ENCODE assay signal across 11 mouse cellular contexts in genomic region chr7:135723672-135724341, GRCm38 (mm10). TPM values are rescaled to one million over a fixed set of nuclear protein-coding genes. Genes with fewer than 3 reads are reported as not detected.
DNase-seq lines count a peak whose midpoint lies in the region; ATAC-seq and TF ChIP-seq lines count a peak whose summit lies in the region.
"Had no signal": no experiment of that assay in that cellular context is flagged by ENCODE, and none has a peak within 500 bp of the region (broad histone marks: within the 10 kb centered on the region; RNA-seq: fewer than 3 reads in every experiment).

No protein-coding gene starts in this region.

- 80% methylated on average over 6 of the region's 6 CpGs for WGBS in forebrain, embryonic 10.5 days
- WGBS in forebrain, embryonic 12.5 days, result 74% methylated on average over 6 of the region's 6 CpGs
- WGBS in kidney, embryonic 16.5 days, result 36% methylated on average over 6 of the region's 6 CpGs
- WGBS in liver, embryonic 15.5 days (ENCODE audit: insufficient replicate concordance), result 57% methylated on average over 6 of the region's 6 CpGs

- 0 out of 2 replicates have a peak overlapping the region, but pooled peaks have one; percentile 15 for H3K27ac ChIP-seq in forebrain, embryonic 10.5 days
- H3K27ac ChIP-seq in forebrain, embryonic 12.5 days, result no peak overlapping the region
- H3K27ac ChIP-seq in kidney, embryonic 16.5 days (ENCODE audit: low read length), result peak overlapping the region; percentile 35
- H3K27ac ChIP-seq in liver, embryonic 15.5 days (replicated peaks), result peak overlapping the region; percentile 100
- H3K27ac ChIP-seq: limb, embryonic 12.5 days had no signal

- H3K9ac ChIP-seq in forebrain, embryonic 12.5 days, result no peak overlapping the region
- H3K9ac ChIP-seq in kidney, embryonic 16.5 days (replicated peaks; ENCODE audit: low read length), result no peak overlapping the region
- H3K9ac ChIP-seq in liver, embryonic 15.5 days, result peak overlapping the region; percentile 31
- H3K9ac ChIP-seq: limb, embryonic 12.5 days had no signal

- no peak for TF ChIP-seq CTCF in brain, embryonic 14.5 days (IDR thresholded peaks at IDR 0.05; ENCODE audit: borderline replicate concordance, extremely low read depth, insufficient read depth, insufficient read length)

- H3K4me3 ChIP-seq in forebrain, embryonic 10.5 days, result no peak overlapping the region
- no peak overlapping the region for H3K4me3 ChIP-seq in forebrain, embryonic 12.5 days (replicated peaks)
- no peak overlapping the region for H3K4me3 ChIP-seq in kidney, embryonic 16.5 days (ENCODE audit: low read length)
- 0 out of 2 replicates have a peak overlapping the region, but pooled peaks have one; percentile 55 for H3K4me3 ChIP-seq in liver, embryonic 15.5 days (replicated peaks)
- H3K4me3 ChIP-seq: limb, embryonic 12.5 days had no signal

- H3K4me1 ChIP-seq in forebrain, embryonic 10.5 days, result no peaks in the 10 kb centered on the region
- H3K4me1 ChIP-seq in forebrain, embryonic 12.5 days, result no peaks in the 10 kb centered on the region
- no peaks in the 10 kb centered on the region for H3K4me1 ChIP-seq in kidney, embryonic 16.5 days (ENCODE audit: insufficient read depth, low read length)
- peaks cover 49% of the 10 kb centered on the region for H3K4me1 ChIP-seq in liver, embryonic 15.5 days (replicated peaks)
- H3K4me1 ChIP-seq: limb, embryonic 12.5 days had no signal

- ATAC-seq in forebrain, embryonic 12.5 days (ENCODE audit: low FRiP score), result no peak
- 0 out of 2 replicates have a peak, but pooled peaks have one; percentile 39 for ATAC-seq in kidney, embryonic 16.5 days (ENCODE audit: low FRiP score, low TSS enrichment)
- no peak for ATAC-seq in liver, embryonic 15.5 days (ENCODE audit: insufficient read depth)
- ATAC-seq in monocyte, adult 5-6 weeks (replicated peaks; ENCODE audit: insufficient number of reproducible peaks, low FRiP score, low TSS enrichment, poor library complexity, severe bottlenecking), result no peak

- DNase-seq in forebrain, embryonic 10.5 days (ENCODE audit: extremely low spot score, low spot score), result no peak
- no peak for DNase-seq in kidney, adult 8-10 months
- peak; percentile 18 for DNase-seq in brain, embryonic 14.5 days (ENCODE audit: low read depth)
- DNase-seq in spleen, postnatal 4 days (ENCODE audit: low spot score in 2 of 2), result no peak
- DNase-seq: cerebellum, postnatal 36 days; thymus, adult 2 months had no signal

- H3K9me3 ChIP-seq in forebrain, embryonic 10.5 days, result no peaks in the 10 kb centered on the region
- no peaks in the 10 kb centered on the region for H3K9me3 ChIP-seq in forebrain, embryonic 12.5 days
- H3K9me3 ChIP-seq in kidney, embryonic 16.5 days (ENCODE audit: low read length), result no peaks in the 10 kb centered on the region
- no peaks in the 10 kb centered on the region for H3K9me3 ChIP-seq in liver, embryonic 15.5 days (replicated peaks)
- H3K9me3 ChIP-seq: limb, embryonic 12.5 days had no signal

- TF ChIP-seq POLR2A in brain, embryonic 14.5 days (IDR thresholded peaks at IDR 0.05; ENCODE audit: borderline replicate concordance, extremely low read depth, insufficient read depth, insufficient read length, poor library complexity, severe bottlenecking), result no peak

- no peaks in the 10 kb centered on the region for H3K27me3 ChIP-seq in forebrain, embryonic 10.5 days (ENCODE audit: poor library complexity, severe bottlenecking)
- no peaks in the 10 kb centered on the region for H3K27me3 ChIP-seq in forebrain, embryonic 12.5 days
- H3K27me3 ChIP-seq in kidney, embryonic 16.5 days (ENCODE audit: insufficient read depth, low read length), result no peaks in the 10 kb centered on the region
- 0 out of 2 replicates have a peak, but pooled peaks cover 5% of the 10 kb centered on the region for H3K27me3 ChIP-seq in liver, embryonic 15.5 days
- H3K27me3 ChIP-seq: limb, embryonic 12.5 days had no signal

- H3K4me2 ChIP-seq in forebrain, embryonic 12.5 days, result no peak overlapping the region
- H3K4me2 ChIP-seq in kidney, embryonic 16.5 days (replicated peaks; ENCODE audit: low read depth, low read length), result no peak overlapping the region
- peak overlapping the region; percentile 76 for H3K4me2 ChIP-seq in liver, embryonic 15.5 days
- H3K4me2 ChIP-seq: limb, embryonic 12.5 days had no signal

- no peaks in the 10 kb centered on the region for H3K36me3 ChIP-seq in forebrain, embryonic 10.5 days (replicated peaks)
- H3K36me3 ChIP-seq in forebrain, embryonic 12.5 days (replicated peaks), result no peaks in the 10 kb centered on the region
- no peaks in the 10 kb centered on the region for H3K36me3 ChIP-seq in kidney, embryonic 16.5 days (ENCODE audit: insufficient read depth, low read length)
- H3K36me3 ChIP-seq in liver, embryonic 15.5 days (replicated peaks), result no peaks in the 10 kb centered on the region
- H3K36me3 ChIP-seq: limb, embryonic 12.5 days had no signal

RNA-seq across cellular contexts. Expression of gene Mki67, which starts 7.6 kb away (rescaled TPM):
- polyA plus RNA-seq in forebrain, embryonic 10.5 days (2016; fragmentation: Nextera tagmentation; extraction: Ambion mirVana), result 50.9 and 53.4 TPM in 2 replicates
- polyA plus RNA-seq in forebrain, embryonic 12.5 days (2016; fragmentation: Nextera tagmentation; extraction: Ambion mirVana), result 63.2 and 67.6 TPM in 2 replicates
- polyA plus RNA-seq in kidney, embryonic 16.5 days (2015; fragmentation: Nextera tagmentation; extraction: Ambion mirVana), result 32.6 and 35.8 TPM in 2 replicates
- 15.0 and 18.4 TPM in 2 replicates for polyA plus RNA-seq in brain, embryonic 14.5 days (2012; rRNA removed)
- polyA plus RNA-seq in liver, embryonic 15.5 days (2015; fragmentation: Nextera tagmentation; extraction: Ambion mirVana), result 99.4 and 99.7 TPM in 2 replicates
- total RNA-seq in monocyte, adult 5-6 weeks (2017), result 2.9 to 12.3 TPM (median 3.7 TPM) in 3 replicates
